Mouse (Mus musculus): ENCODE data around the gene Has1. TPM values are rescaled to one million over a fixed set of nuclear protein-coding genes. Genes with fewer than 3 reads are reported as not detected.
A peak's percentile ranks its signal among the peaks of the same experiment; 100 is the strongest.

Has1 gene
- polyA plus RNA-seq, 1 experiment from 2014 or later = 0.78 TPM

DNA sequence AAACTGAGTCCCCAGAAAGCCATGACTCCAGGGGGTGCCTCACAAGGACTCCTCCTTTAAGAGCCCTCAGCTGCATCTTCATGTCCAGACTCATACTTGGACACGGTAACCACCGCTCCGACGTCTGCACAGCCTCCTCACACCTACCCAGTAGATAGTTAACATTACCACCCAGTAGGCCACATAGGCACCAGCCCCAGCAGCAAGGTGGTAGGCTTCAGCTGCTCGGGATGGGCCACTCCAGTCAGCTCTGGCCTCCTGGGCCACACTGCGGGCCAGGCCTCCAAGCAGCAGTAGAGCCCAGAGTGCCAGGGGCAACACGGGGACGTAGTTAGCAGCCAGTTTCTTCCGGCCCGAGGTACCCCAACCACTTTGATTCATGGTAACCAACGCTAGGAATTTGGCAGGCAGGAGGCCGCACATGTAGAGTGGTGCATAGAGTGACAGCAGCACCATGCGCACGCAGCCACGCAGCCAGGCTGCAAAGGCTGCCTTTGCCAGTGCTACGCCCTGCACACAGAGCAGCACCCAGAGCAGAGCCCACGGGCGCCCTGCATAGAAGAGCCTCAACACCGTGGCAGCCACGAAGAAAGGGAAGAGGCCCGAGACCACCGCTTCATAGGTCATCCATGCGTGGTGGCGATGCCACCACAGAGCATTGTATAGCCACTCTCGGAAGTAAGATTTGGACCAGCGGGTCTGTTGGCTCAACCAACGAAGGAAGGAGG, 11.3 kb downstream of the Has1 start:
- peaks cover 38% of the 10 kb centered on the region for H3K36me3 ChIP-seq (ENCODE audit: control insufficient read depth, insufficient read depth, low read length)
- H3K4me1 ChIP-seq (ENCODE audit: control insufficient read depth in 2 of 2, insufficient read depth in 2 of 2, low read length in 2 of 2) = peaks cover under 1 to 4% of the 10 kb centered on the region in 2 experiments; a peak in 2 of 4 replicates
- H3K4me2 ChIP-seq (ENCODE audit: low read length) = no peak overlapping the region
- WGBS = 65% methylated on average over 27 of the region's 27 CpGs
- H3K9ac ChIP-seq (ENCODE audit: low read length) = no peak overlapping the region
- no peak overlapping the region for H3K27ac ChIP-seq (replicated peaks in 1 of 2; ENCODE audit: control insufficient read depth in 1 of 2, insufficient read depth in 1 of 2, low read depth in 2 of 2, low read length in 2 of 2)
- no peak for ATAC-seq (ENCODE audit: insufficient number of reproducible peaks, insufficient read depth, low FRiP score, low read depth)
- H3K9me3 ChIP-seq (ENCODE audit: control insufficient read depth, low read length) = no peaks in the 10 kb centered on the region
- H3K4me3 ChIP-seq (ENCODE audit: control insufficient read depth in 1 of 2, insufficient read depth in 1 of 2, low read depth in 1 of 2, low read length in 2 of 2) = no peak overlapping the region
- no peaks in the 10 kb centered on the region for H3K27me3 ChIP-seq (ENCODE audit: control insufficient read depth, insufficient read depth, low read length)

GRCm38 (mm10) chr17:17840796-17841195, 14.2 kb downstream of the Has1 start:
- Histone ChIP-seq H3K4me2 (ENCODE audit: low read length) (no peak overlapping the region), H3K4me3 (ENCODE audit: control insufficient read depth in 1 of 2, insufficient read depth in 1 of 2, low read depth in 1 of 2, low read length in 2 of 2) (no peak overlapping the region), H3K9me3 (ENCODE audit: control insufficient read depth, low read length) (no peaks in the 10 kb centered on the region), H3K27me3 (ENCODE audit: control insufficient read depth, insufficient read depth, low read length) (no peaks in the 10 kb centered on the region), H3K36me3 (ENCODE audit: control insufficient read depth, insufficient read depth, low read length) (peaks cover 46% of the 10 kb centered on the region), H3K4me1 (ENCODE audit: control insufficient read depth in 2 of 2, insufficient read depth in 2 of 2, low read length in 2 of 2) (peaks cover 14 to 26% of the 10 kb centered on the region in 2 experiments), H3K9ac (ENCODE audit: low read length) (no peak overlapping the region), H3K27ac (replicated peaks in 1 of 2; ENCODE audit: control insufficient read depth in 1 of 2, insufficient read depth in 1 of 2, low read depth in 2 of 2, low read length in 2 of 2) (no peak overlapping the region)
- WGBS = 91% methylated on average over 7 of the region's 7 CpGs
- ATAC-seq (ENCODE audit: insufficient number of reproducible peaks, insufficient read depth, low FRiP score, low read depth) = no peak

- no peak for ATAC-seq (ENCODE audit: insufficient number of reproducible peaks, insufficient read depth, low FRiP score, low read depth)
- H3K27ac ChIP-seq (replicated peaks in 1 of 2; ENCODE audit: control insufficient read depth in 1 of 2, insufficient read depth in 1 of 2, low read depth in 2 of 2, low read length in 2 of 2) = no peak overlapping the region
- H3K4me1 ChIP-seq (ENCODE audit: control insufficient read depth in 2 of 2, insufficient read depth in 2 of 2, low read length in 2 of 2) = peaks cover 16 to 40% of the 10 kb centered on the region in 2 experiments
- H3K9me3 ChIP-seq (ENCODE audit: control insufficient read depth, low read length) = no peaks in the 10 kb centered on the region
- H3K27me3 ChIP-seq (ENCODE audit: control insufficient read depth, insufficient read depth, low read length) = no peaks in the 10 kb centered on the region
- H3K4me3 ChIP-seq (ENCODE audit: control insufficient read depth in 1 of 2, insufficient read depth in 1 of 2, low read depth in 1 of 2, low read length in 2 of 2) = no peak overlapping the region; a peak in 1 of 4 replicates
- 89% methylated on average over 2 of the region's 2 CpGs for WGBS
- H3K4me2 ChIP-seq (ENCODE audit: low read length) = no peak overlapping the region
- H3K36me3 ChIP-seq (ENCODE audit: control insufficient read depth, insufficient read depth, low read length) = peaks cover 50% of the 10 kb centered on the region
- no peak overlapping the region for H3K9ac ChIP-seq (ENCODE audit: low read length)
These were observed 15.7 kb downstream of the Has1 start for GRCm38 (mm10) chr17:17839276-17839675.

- H3K4me3 ChIP-seq (ENCODE audit: control insufficient read depth in 1 of 2, insufficient read depth in 1 of 2, low read depth in 1 of 2, low read length in 2 of 2) = peak overlapping the region; percentile 53 to 72
- no peaks in the 10 kb centered on the region for H3K27me3 ChIP-seq (ENCODE audit: control insufficient read depth, insufficient read depth, low read length)
- H3K27ac ChIP-seq (replicated peaks in 1 of 2; ENCODE audit: control insufficient read depth in 1 of 2, insufficient read depth in 1 of 2, low read depth in 2 of 2, low read length in 2 of 2) = peak overlapping the region; percentile 89 to 93
- ATAC-seq (ENCODE audit: insufficient number of reproducible peaks, insufficient read depth, low FRiP score, low read depth) = peak; percentile 98
- peaks cover 16 to 49% of the 10 kb centered on the region in 2 experiments for H3K4me1 ChIP-seq (ENCODE audit: control insufficient read depth in 2 of 2, insufficient read depth in 2 of 2, low read length in 2 of 2)
- peak overlapping the region; percentile 77 for H3K9ac ChIP-seq (ENCODE audit: low read length)
- WGBS = under 1% methylated on average over 40 of the region's 43 CpGs
- H3K9me3 ChIP-seq (ENCODE audit: control insufficient read depth, low read length) = no peaks in the 10 kb centered on the region
- H3K4me2 ChIP-seq (ENCODE audit: low read length) = peak overlapping the region; percentile 79
- H3K36me3 ChIP-seq (ENCODE audit: control insufficient read depth, insufficient read depth, low read length) = peaks cover 59% of the 10 kb centered on the region
These were observed 16.9 kb downstream of the Has1 start for GRCm38 (mm10) chr17:17837919-17838701.

DNA sequence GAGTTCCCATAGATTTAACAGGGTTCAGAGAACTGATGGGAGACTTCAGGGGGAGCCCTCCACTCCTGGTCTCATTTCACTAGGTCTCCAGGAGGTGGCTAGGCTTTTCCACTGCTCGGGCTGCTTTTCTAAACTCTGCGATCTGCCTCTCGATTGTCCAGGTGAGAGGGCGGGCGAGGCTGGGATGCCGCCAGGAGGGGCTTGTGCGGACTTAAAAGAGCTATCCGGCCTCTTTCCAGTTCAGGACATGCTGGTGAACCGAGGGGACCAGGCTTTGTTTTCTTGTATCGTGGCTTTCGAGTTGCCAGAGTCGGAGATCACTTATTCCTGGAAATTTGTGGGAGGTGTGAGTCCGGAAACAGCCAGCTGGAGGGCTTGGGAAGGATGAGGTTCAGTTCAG, 17.6 kb downstream of the Has1 start:
- WGBS = 5% methylated on average over 13 of the region's 13 CpGs
- H3K36me3 ChIP-seq (ENCODE audit: control insufficient read depth, insufficient read depth, low read length) = peaks cover 60% of the 10 kb centered on the region

GRCm38 (mm10) chr17:17836101-17836500, 18.9 kb downstream of the Has1 start:
- no peak for ATAC-seq (ENCODE audit: insufficient number of reproducible peaks, insufficient read depth, low FRiP score, low read depth)
- Histone ChIP-seq H3K4me1 (ENCODE audit: control insufficient read depth in 2 of 2, insufficient read depth in 2 of 2, low read length in 2 of 2) (peaks cover 16 to 60% of the 10 kb centered on the region in 2 experiments), H3K36me3 (ENCODE audit: control insufficient read depth, insufficient read depth, low read length) (peaks cover 64% of the 10 kb centered on the region), H3K27me3 (ENCODE audit: control insufficient read depth, insufficient read depth, low read length) (no peaks in the 10 kb centered on the region), H3K4me3 (ENCODE audit: control insufficient read depth in 1 of 2, insufficient read depth in 1 of 2, low read depth in 1 of 2, low read length in 2 of 2) (no peak overlapping the region), H3K9me3 (ENCODE audit: control insufficient read depth, low read length) (no peaks in the 10 kb centered on the region), H3K4me2 (ENCODE audit: low read length) (no peak overlapping the region), H3K9ac (ENCODE audit: low read length) (no peak overlapping the region), H3K27ac (replicated peaks in 1 of 2; ENCODE audit: control insufficient read depth in 1 of 2, insufficient read depth in 1 of 2, low read depth in 2 of 2, low read length in 2 of 2) (peak overlapping the region in 1 of 2 experiments; percentile 6; a peak in 1 of 4 replicates)
- 81% methylated on average over 5 of the region's 5 CpGs for WGBS

More for the DNA sequence above, 17.6 kb downstream of the Has1 start:
- Histone ChIP-seq H3K9ac (ENCODE audit: low read length) (peak overlapping the region; percentile 77), H3K27me3 (ENCODE audit: control insufficient read depth, insufficient read depth, low read length) (no peaks in the 10 kb centered on the region), H3K27ac (replicated peaks in 1 of 2; ENCODE audit: control insufficient read depth in 1 of 2, insufficient read depth in 1 of 2, low read depth in 2 of 2, low read length in 2 of 2) (peak overlapping the region; percentile 89 to 93), H3K4me3 (ENCODE audit: control insufficient read depth in 1 of 2, insufficient read depth in 1 of 2, low read depth in 1 of 2, low read length in 2 of 2) (peak overlapping the region; percentile 53 to 72), H3K4me2 (ENCODE audit: low read length) (peak overlapping the region; percentile 79), H3K4me1 (ENCODE audit: control insufficient read depth in 2 of 2, insufficient read depth in 2 of 2, low read length in 2 of 2) (peaks cover 16 to 53% of the 10 kb centered on the region in 2 experiments), H3K9me3 (ENCODE audit: control insufficient read depth, low read length) (no peaks in the 10 kb centered on the region)
- ATAC-seq (ENCODE audit: insufficient number of reproducible peaks, insufficient read depth, low FRiP score, low read depth) = no peak

DNA sequence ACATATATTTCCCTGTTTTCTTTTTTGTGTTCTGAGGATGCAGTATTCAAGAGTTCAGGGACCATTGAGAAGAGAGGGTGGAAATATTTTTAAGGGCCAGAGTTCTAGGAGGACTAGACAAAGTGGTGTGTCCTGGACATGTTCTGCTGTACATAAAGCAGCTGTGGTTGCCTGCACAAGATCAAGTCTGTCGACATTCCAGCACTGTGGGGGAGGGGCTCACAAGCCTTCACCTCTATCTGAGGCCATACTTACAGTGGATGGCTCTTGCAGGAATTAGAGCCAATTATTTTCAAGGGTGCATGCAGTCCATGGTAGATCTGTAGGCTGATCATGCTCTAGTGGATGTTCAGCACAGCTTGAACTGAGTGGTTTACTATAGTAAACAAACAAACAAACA, 20.1 kb downstream of the Has1 start:
- no peak overlapping the region for H3K4me3 ChIP-seq (ENCODE audit: control insufficient read depth in 1 of 2, insufficient read depth in 1 of 2, low read depth in 1 of 2, low read length in 2 of 2)
- H3K27me3 ChIP-seq (ENCODE audit: control insufficient read depth, insufficient read depth, low read length) = no peaks in the 10 kb centered on the region
- peak overlapping the region in 1 of 2 experiments; percentile 70; a peak in 2 of 4 replicates for H3K27ac ChIP-seq (replicated peaks in 1 of 2; ENCODE audit: control insufficient read depth in 1 of 2, insufficient read depth in 1 of 2, low read depth in 2 of 2, low read length in 2 of 2)
- H3K4me1 ChIP-seq (ENCODE audit: control insufficient read depth in 2 of 2, insufficient read depth in 2 of 2, low read length in 2 of 2) = peaks cover 22 to 73% of the 10 kb centered on the region in 2 experiments
- no peaks in the 10 kb centered on the region for H3K9me3 ChIP-seq (ENCODE audit: control insufficient read depth, low read length)
- H3K9ac ChIP-seq (ENCODE audit: low read length) = no peak overlapping the region
- peaks cover 59% of the 10 kb centered on the region for H3K36me3 ChIP-seq (ENCODE audit: control insufficient read depth, insufficient read depth, low read length)
- 3% methylated on average over 1 of the region's 1 CpGs for WGBS
- H3K4me2 ChIP-seq (ENCODE audit: low read length) = peak overlapping the region; percentile 35
- no peak for ATAC-seq (ENCODE audit: insufficient number of reproducible peaks, insufficient read depth, low FRiP score, low read depth)

Data from heart, embryonic 14.5 days (tissue).